Mouse (Mus musculus): ENCODE data around the gene Serpinb9b.
A peak's percentile ranks its signal among the peaks of the same experiment; 100 is the strongest.
"Not testable (repeated sequence)": the region's sequence is repeated elsewhere in the genome, so short reads cannot be mapped to it uniquely, and the experiment has no call there.

The Serpinb9b gene

DNA sequence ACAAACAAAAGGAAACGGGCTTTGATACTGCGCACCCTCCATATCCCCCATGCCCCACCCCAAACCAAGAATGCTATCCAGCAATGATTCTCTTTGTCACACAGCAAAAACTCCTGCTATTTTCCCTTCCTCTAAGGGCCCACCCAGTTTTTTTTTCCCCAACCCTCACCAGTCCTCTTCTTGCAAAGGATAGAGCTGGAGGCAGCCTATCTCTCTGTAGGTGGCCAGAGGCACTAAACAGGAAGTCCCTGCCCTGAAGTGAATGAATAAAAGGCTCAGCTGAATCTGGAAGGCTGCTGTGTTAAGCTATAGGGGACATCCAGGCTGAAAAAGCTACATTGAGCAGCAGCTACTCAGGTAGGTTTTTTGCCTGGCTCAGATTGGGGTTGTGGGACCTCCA is at the start of gene Serpinb9b:
Gene Serpinb9b, plus strand, starts transcription at position 173 of the 400 bp plus-strand sequence.
- no peak for DNase-seq

- no peak for DNase-seq
Measured at GRCm38 (mm10) chr13:32982556-32983042, 44.6 kb upstream of the Serpinb9b start.

DNA sequence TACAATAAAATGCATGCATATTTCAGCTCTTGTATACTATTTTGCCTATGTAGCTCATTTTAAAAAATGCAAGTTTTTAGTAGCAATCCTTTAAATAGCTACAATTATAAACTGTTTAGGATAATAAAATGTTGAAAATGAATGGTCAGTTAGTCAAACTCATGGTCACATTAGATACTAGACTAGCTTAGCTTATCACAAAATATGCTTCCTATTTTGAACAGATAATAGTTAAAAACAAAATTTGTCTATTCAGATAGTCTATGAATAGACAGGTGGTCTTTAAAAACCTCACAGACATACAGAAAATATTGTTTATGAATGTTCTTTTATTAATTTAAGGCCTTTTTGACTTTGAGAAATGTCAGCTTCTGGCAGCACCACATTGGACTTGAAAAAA is 41.0 kb upstream of the Serpinb9b start:
- DNase-seq, result no peak

DNA sequence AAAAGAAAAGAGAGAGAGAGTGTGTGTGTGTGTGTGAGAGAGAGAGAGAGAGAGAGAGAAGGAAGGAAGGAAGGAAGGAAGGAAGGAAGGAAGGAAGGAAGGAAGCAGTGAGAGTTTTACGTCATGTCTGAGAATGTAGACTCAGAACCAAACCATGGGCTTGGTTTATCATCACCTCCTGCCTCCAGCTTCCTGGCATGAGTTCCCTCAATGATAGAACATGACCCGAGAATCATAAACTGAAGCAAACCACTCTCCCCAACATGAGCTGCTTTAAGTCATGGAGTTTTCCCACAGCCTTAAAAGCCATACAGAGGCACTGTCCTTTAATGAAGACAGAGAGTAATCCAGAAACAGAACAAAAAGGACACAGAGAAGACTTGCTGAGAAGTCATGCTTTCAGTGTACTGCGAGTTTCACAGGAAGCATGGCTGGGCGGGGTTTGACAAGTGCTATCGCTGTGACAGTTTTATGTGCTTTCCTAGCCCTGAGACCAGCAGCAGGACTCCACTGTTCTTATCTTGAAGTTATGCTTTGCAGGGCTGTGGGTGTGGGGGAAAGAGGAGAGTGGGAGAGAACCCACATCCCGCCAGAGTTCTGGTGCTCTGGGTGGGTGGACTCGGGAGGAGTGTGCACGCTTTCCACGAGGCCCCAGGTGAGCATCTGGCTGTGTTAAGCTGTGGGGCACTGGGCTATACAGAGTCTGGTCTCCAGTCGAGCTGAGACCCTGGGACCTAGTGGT is 33.9 kb upstream of the Serpinb9b start:
- peak; percentile 24 for DNase-seq

GRCm38 (mm10) chr13:32993894-32994242 is 33.3 kb upstream of the Serpinb9b start:
- no peak for DNase-seq

DNA sequence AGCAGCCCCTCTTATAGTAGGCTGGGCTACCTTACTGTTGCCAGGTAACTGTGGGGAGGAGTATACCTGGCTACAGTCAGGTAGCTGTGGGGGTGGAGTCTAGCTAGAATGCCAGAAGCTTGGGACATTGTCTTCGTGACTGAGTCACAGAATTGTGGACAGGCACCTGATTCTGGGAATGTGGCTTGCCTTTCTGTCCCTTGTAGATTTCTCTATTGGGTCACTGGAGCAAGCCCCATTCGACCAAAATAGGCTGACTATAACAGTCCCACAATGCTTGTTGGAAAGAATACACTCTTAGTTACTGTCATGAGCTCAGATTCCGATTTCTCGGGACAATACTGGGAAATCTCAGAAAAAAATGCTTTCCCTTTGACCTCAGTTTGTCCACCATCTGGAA is 32.2 kb upstream of the Serpinb9b start:
- no peak for DNase-seq

DNA sequence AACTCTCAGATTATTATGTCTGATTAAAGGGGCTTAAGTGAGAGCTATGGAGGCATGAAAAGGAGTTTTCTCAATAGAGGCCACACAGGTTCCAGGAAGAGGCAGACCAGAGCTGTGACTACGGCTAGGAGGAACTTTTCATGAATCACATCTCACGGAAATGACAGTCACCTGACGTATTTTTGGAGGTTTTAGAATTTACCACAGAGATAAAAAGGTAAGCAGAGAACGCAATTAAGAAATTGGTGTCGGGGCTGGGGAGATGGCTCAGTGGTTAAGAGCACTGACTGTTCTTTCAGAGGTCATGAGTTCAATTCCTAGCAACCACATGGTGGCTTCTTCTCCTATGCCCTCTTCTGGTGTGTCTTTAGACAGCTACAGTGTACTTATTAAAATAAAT is 25.9 kb upstream of the Serpinb9b start:
- DNase-seq, result no peak

GRCm38 (mm10) chr13:33002950-33003349 is 24.3 kb upstream of the Serpinb9b start, which contains the start of gene Serpinb9:
TSS of gene Serpinb9 (plus strand) at chr13:33003250.
- DNase-seq, result no peak

GRCm38 (mm10) chr13:33003523-33004413 is 23.4 kb upstream of the Serpinb9b start:
- no peak for DNase-seq

GRCm38 (mm10) chr13:33004414-33005105 is 22.7 kb upstream of the Serpinb9b start:
- DNase-seq, result peak; percentile 91

DNA sequence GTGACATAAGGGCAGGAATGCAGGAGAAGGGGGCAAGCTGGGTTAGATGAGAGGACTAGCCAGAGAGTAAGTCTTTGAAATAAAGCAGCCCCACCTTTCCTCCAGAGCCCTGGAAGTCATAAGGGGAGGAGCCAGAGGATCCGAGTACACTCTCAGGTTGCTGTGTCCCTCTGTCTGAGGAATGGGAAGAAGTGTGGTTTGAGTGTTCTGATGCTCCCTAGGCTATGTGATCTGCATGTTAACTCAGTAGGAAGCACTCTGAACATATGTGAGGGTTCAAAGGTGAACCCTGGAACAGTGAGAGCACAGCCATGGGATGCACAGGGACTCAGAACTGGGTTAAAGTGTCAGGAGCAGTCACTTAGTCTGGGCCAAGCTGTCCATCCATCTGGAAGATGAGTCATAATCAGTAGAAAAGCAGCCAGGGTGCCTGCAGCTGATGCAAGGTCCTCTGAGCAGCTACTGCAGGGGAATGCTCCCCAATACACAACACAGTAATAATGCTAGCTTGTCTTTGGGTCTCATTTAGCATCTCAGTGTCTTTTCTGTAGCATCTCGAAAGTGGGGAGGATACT is 21.6 kb upstream of the Serpinb9b start:
- no peak for DNase-seq

DNA sequence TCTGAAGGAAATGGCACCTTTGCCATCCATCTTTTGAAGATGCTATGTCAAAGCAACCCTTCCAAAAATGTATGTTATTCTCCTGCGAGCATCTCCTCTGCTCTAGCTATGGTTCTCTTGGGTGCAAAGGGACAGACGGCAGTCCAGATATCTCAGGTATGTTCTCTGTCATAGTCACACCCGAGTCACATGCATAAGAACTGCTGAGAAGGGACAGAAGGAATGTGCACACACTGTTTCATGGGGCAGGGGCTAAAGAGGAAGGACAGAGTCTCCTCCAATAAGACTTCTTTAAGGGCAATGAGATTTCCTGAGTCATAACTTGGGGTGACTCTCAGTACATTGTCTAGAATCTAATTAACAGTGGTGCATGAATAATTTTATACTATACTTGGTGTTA is 20.7 kb upstream of the Serpinb9b start:
- DNase-seq, result no peak

DNA sequence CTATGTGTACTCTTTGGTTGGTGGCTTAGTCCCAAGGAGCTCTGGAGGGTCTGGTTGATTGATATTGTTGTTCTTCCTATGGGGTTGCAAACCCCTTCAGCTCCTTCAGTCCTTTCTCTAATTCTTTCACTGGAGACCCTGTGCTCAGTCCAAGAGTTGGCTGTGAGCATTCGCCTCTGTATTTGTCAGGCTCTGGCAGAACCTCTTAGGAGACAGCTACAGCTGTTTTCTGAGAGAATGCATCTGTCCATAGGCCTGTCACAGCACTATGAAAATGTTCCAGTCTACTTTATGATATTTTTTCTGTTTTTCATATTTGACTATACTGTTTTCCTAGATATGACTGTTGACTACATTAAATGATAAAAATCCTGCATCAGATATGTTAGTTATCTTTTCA is 14.8 kb upstream of the Serpinb9b start:
- no peak for DNase-seq

DNA sequence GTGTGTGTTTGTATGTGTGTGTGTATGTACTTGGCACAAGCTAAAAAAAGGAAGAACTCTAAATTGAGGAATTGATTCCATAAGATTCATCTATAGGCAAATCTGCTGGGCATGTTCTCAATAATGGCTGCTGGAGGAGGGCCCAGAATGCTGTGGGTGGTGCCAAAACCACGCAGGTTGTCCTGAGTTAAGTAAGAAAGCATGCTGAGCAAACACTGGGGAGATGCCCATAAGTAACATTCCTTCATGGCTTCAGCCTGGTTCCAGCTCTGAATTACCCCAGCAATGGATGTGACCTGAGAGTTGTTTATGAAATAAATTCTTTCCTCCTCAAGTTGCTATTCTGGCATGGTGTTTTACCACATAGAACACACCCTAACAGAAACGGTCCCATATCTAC is 13.9 kb upstream of the Serpinb9b start:
- DNase-seq, result no peak

- DNase-seq, result no peak
Measured at GRCm38 (mm10) chr13:33022371-33022770, 4.8 kb upstream of the Serpinb9b start.

GRCm38 (mm10) chr13:33026427-33027057 is 674 bp upstream of the Serpinb9b start:
- DNase-seq, result no peak

DNA sequence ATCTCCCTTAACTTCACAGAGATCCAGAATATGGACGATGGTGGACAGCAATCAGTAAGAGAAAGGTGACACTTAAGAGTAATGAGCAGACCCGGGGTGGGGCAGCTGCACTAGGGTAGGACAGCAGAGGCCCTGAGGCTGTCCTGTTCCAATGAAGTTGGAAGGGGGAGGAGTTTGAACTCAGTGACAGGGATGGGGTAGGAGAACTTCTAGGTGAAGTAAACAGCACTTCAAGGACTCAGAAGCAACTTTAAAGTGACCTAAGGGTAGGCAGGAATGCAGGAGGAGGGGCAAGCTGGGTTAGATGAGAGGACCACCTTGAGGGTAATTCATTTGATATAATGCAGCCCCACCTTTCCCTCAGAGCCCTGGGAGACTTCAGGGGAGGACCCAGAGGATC is 930 bp downstream of the Serpinb9b start:
- DNase-seq, result no peak

GRCm38 (mm10) chr13:33028550-33028949 is 1.3 kb downstream of the Serpinb9b start:
- DNase-seq, result no peak

GRCm38 (mm10) chr13:33029478-33029877 is 2.3 kb downstream of the Serpinb9b start:
- DNase-seq, result not testable (repeated sequence)

- no peak for DNase-seq
Measured at GRCm38 (mm10) chr13:33030281-33030680, 3.1 kb downstream of the Serpinb9b start.

DNA sequence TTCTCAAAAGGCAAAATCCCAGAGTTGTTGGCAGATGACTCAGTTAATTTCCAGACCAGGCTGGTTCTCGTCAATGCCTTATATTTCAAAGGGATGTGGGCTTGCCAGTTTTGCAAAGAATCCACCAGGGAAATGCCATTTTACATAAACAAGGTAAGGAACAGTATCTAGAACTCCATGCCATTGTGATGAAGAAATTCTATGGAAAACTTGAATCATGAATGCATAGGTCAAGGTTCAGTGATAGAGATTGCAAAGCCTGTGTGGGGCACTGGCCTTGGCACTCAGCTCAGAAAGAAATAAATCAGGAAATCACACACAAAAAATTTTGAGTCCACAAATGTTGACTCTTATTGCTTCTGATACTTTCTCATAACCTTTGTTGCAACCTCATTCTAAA is 8.3 kb downstream of the Serpinb9b start:
- DNase-seq, result no peak

- DNase-seq, result no peak
Measured at GRCm38 (mm10) chr13:33043542-33043941, 16.3 kb downstream of the Serpinb9b start.
